Comparison of ENCODE assay signal across 24 mouse cellular contexts in the genomic region with DNA sequence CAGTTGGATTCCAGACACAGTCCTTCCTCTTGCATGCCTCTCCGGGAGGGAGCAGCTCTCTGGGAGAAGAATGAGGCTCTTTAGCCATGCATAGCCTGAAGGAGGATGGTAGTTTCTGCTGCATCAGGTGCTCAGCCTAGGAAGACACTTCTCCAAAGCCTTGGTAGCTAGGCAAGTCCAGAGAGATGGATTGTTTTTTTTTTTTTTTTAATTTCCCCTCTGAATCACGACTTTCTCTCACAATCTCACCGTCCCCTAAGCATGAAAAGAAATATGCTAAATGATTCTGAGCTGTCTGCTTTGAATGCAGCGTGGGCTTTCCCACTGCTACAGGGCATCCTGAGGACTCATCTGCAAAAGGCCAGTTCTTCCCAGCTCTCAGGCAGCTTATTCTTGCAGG. TPM values are rescaled to one million over a fixed set of nuclear protein-coding genes. Genes with fewer than 3 reads are reported as not detected.
A peak's percentile ranks its signal among the peaks of the same experiment; 100 is the strongest.
DNase-seq lines count a peak whose midpoint lies in the region; ATAC-seq and TF ChIP-seq lines count a peak whose summit lies in the region.
"Had no signal": no experiment of that assay in that cellular context is flagged by ENCODE, and none has a peak within 500 bp of the region (broad histone marks: within the 10 kb centered on the region; RNA-seq: fewer than 3 reads in every experiment).

No protein-coding gene starts in this region.

- no peak overlapping the region for H3K4me2 ChIP-seq in forebrain, embryonic 14.5 days (ENCODE audit: low read length)
- no peak overlapping the region for H3K4me2 ChIP-seq in neural tube, embryonic 14.5 days (ENCODE audit: low read depth, low read length)
- H3K4me2 ChIP-seq: liver, embryonic 11.5 days; neural tube, embryonic 12.5 days had no signal

- no peak for ATAC-seq in forebrain, embryonic 14.5 days
- no peak for ATAC-seq in neural tube, embryonic 14.5 days (ENCODE audit: low read depth)
- ATAC-seq: inflammation-experienced regulatory T-cells, adult 6 months; Patski had no signal

- 34% methylated on average over 4 of the region's 4 CpGs for WGBS in forebrain, embryonic 14.5 days
- 52% methylated on average over 4 of the region's 4 CpGs for WGBS in midbrain, embryonic 10.5 days
- WGBS in neural tube, embryonic 14.5 days: 26% methylated on average over 4 of the region's 4 CpGs

- H3K36me3 ChIP-seq in forebrain, embryonic 14.5 days (ENCODE audit: control insufficient read depth, insufficient read depth, low read length): no peaks in the 10 kb centered on the region
- H3K36me3 ChIP-seq in midbrain, embryonic 10.5 days: no peaks in the 10 kb centered on the region
- no peaks in the 10 kb centered on the region for H3K36me3 ChIP-seq in neural tube, embryonic 14.5 days (ENCODE audit: control insufficient read depth, insufficient read depth, low read length)
- H3K36me3 ChIP-seq: limb, embryonic 10.5 days; neural tube, embryonic 12.5 days had no signal

- no peaks in the 10 kb centered on the region for H3K9me3 ChIP-seq in forebrain, embryonic 14.5 days (replicated peaks; ENCODE audit: control insufficient read depth, low read length)
- H3K9me3 ChIP-seq in midbrain, embryonic 10.5 days (replicated peaks): no peaks in the 10 kb centered on the region
- no peaks in the 10 kb centered on the region for H3K9me3 ChIP-seq in neural tube, embryonic 14.5 days (ENCODE audit: control insufficient read depth, low read length)
- H3K9me3 ChIP-seq: heart, embryonic 10.5 days; limb, embryonic 10.5 days; neural tube, embryonic 12.5 days had no signal

- no peaks in the 10 kb centered on the region for H3K27me3 ChIP-seq in forebrain, embryonic 14.5 days (replicated peaks; ENCODE audit: control insufficient read depth, insufficient read depth, low read length)
- peaks cover 15% of the 10 kb centered on the region; the same call in 1 of the 2 replicates for H3K27me3 ChIP-seq in midbrain, embryonic 10.5 days (ENCODE audit: low read depth, poor library complexity, severe bottlenecking)
- H3K27me3 ChIP-seq in neural tube, embryonic 14.5 days (ENCODE audit: control insufficient read depth, insufficient read depth, low read length): no peaks in the 10 kb centered on the region
- H3K27me3 ChIP-seq: neural tube, embryonic 12.5 days; Patski had no signal

- H3K27ac ChIP-seq in layer of hippocampus, adult 2 months: peak overlapping the region; percentile 43; the same call in 1 of the 2 replicates
- H3K27ac ChIP-seq in forebrain, embryonic 14.5 days (ENCODE audit: low read depth, low read length): peak overlapping the region; percentile 58; the same call in 1 of the 2 replicates
- peak overlapping the region; percentile 84 for H3K27ac ChIP-seq in midbrain, embryonic 10.5 days (replicated peaks)
- peak overlapping the region; percentile 35 for H3K27ac ChIP-seq in neural tube, embryonic 14.5 days (ENCODE audit: low read depth, low read length)
- H3K27ac ChIP-seq: heart, embryonic 10.5 days; limb, embryonic 10.5 days; neural tube, embryonic 12.5 days had no signal

- no peak for TF ChIP-seq CTCF in layer of hippocampus, adult 2 months (conservative IDR thresholded peaks at IDR 0.05)

- no peak overlapping the region for H3K4me3 ChIP-seq in layer of hippocampus, adult 2 months
- no peak overlapping the region for H3K4me3 ChIP-seq in forebrain, embryonic 14.5 days (ENCODE audit: low read depth, low read length)
- H3K4me3 ChIP-seq in midbrain, embryonic 10.5 days: no peak overlapping the region
- no peak overlapping the region for H3K4me3 ChIP-seq in neural tube, embryonic 14.5 days (ENCODE audit: low read depth, low read length)
- H3K4me3 ChIP-seq: heart, embryonic 10.5 days; limb, embryonic 10.5 days; neural tube, embryonic 12.5 days had no signal

- H3K4me1 ChIP-seq in forebrain, embryonic 14.5 days (ENCODE audit: control insufficient read depth, insufficient read depth, low read length): peaks cover 29% of the 10 kb centered on the region
- peaks cover 45% of the 10 kb centered on the region for H3K4me1 ChIP-seq in midbrain, embryonic 10.5 days
- H3K4me1 ChIP-seq in neural tube, embryonic 14.5 days (ENCODE audit: control insufficient read depth, insufficient read depth, low read length): peaks cover 17% of the 10 kb centered on the region; the same call in 1 of the 2 replicates
- H3K4me1 ChIP-seq: heart, embryonic 10.5 days had no signal

- DNase-seq in layer of hippocampus, adult 2 months (ENCODE audit: low spot score in 2 of 2): no peak
- no peak for DNase-seq in layer of hippocampus, adult 8-10 months (ENCODE audit: low spot score in 2 of 2)
- DNase-seq in forebrain, embryonic 14.5 days (ENCODE audit: low spot score): no peak
- no peak for DNase-seq in midbrain, embryonic 10.5 days (ENCODE audit: low spot score)
- no peak for DNase-seq in heart, adult 18-20 months
- no peak for DNase-seq in embryo, embryonic 10.5 days (ENCODE audit: low spot score)
- DNase-seq: adrenal gland, postnatal 25 days; cerebellum, adult 8-10 months; embryo, embryonic 11 days; gastrocnemius, postnatal 25 days; heart, postnatal 10 days; lung, adult 2 months; lung, postnatal 4 days; thymus, adult 18-20 months had no signal

- 0 out of 2 replicates have a peak overlapping the region, but pooled peaks have one; percentile 5 for H3K9ac ChIP-seq in forebrain, embryonic 14.5 days (ENCODE audit: low read length)
- no peak overlapping the region for H3K9ac ChIP-seq in neural tube, embryonic 14.5 days (replicated peaks; ENCODE audit: low read depth, low read length)
- H3K9ac ChIP-seq: neural tube, embryonic 12.5 days had no signal

RNA-seq across cellular contexts. Expression of gene Crtam, which starts 10.1 kb away (rescaled TPM):
- total RNA-seq in layer of hippocampus, adult 2 months (2021): under 1 TPM; 0.12 to 0.36 TPM
- total RNA-seq in layer of hippocampus, adult 8-10 months (2022): not detected
- 0.08 TPM in 1 of 2 replicates, not detected in the other for polyA plus RNA-seq in forebrain, embryonic 14.5 days (2014; fragmentation: Nextera tagmentation; extraction: Ambion mirVana)
- polyA plus RNA-seq in midbrain, embryonic 10.5 days (2016; fragmentation: Nextera tagmentation; extraction: Ambion mirVana): not detected in 2 replicates
- polyA plus RNA-seq in neural tube, embryonic 14.5 days (2014; fragmentation: Nextera tagmentation; extraction: Ambion mirVana): 0.21 TPM in 1 of 2 replicates, not detected in the other
- under 1 TPM in 1 of 2 experiments, not detected in 1; 0.21 TPM for total RNA-seq in heart, adult 18-20 months (2021)
- total RNA-seq: gastrocnemius, postnatal 25 days; left cerebral cortex, adult 18-20 months had no signal
- polyA plus RNA-seq: neural tube, embryonic 12.5 days; Patski had no signal

RNA-seq across cellular contexts. Expression of gene Jhy, which starts 50.6 kb away (rescaled TPM):
- total RNA-seq in layer of hippocampus, adult 2 months (2021): under 1 TPM; 0.33 to 0.69 TPM
- under 1 TPM; 0.27 to 0.60 (median 0.41) TPM for total RNA-seq in layer of hippocampus, adult 8-10 months (2022)
- polyA plus RNA-seq in forebrain, embryonic 14.5 days (2014; fragmentation: Nextera tagmentation; extraction: Ambion mirVana): 0.42 and 0.99 TPM in 2 replicates
- 1.5 and 2.1 TPM in 2 replicates for polyA plus RNA-seq in midbrain, embryonic 10.5 days (2016; fragmentation: Nextera tagmentation; extraction: Ambion mirVana)
- 1.8 and 2.3 TPM in 2 replicates for polyA plus RNA-seq in neural tube, embryonic 14.5 days (2014; fragmentation: Nextera tagmentation; extraction: Ambion mirVana)
- total RNA-seq in heart, adult 18-20 months (2021): not detected
- total RNA-seq: gastrocnemius, postnatal 25 days; heart, postnatal 10 days had no signal
- polyA plus RNA-seq: C2C12; inflammation-experienced regulatory T-cells, adult 6 months; liver, embryonic 11.5 days; Patski; urinary bladder, adult 2 months had no signal
